Mouse (Mus musculus): ENCODE results near the gene Nupr1. TPM values are rescaled to one million over a fixed set of nuclear protein-coding genes. Genes with fewer than 3 reads are reported as not detected.

The Nupr1 gene
- 1 to 10 TPM; 6.6 to 7.0 TPM for total RNA-seq (2021)

- intact Hi-C loops (cut with DNase I), result no loop called here
Measured at GRCm38 (mm10) chr7:126630824-126631518, at the start of gene Nupr1. Nupr1 (minus strand) TSS chr7:126630861.

GRCm38 (mm10) chr7:126679683-126680082, 49.0 kb upstream of the Nupr1 start:
- intact Hi-C loops (cut with DNase I), result no loop called here

More at GRCm38 (mm10) chr7:126630824-126631518, at the start of gene Nupr1:
- no peak for DNase-seq

GRCm38 (mm10) chr7:126678545-126679341, 48.1 kb upstream of the Nupr1 start:
- no peak for DNase-seq
- intact Hi-C loops (cut with DNase I), result no loop called here

More at GRCm38 (mm10) chr7:126679683-126680082, 49.0 kb upstream of the Nupr1 start:
- no peak for DNase-seq

GRCm38 (mm10) chr7:126676631-126677220, 46.1 kb upstream of the Nupr1 start:
- intact Hi-C loops (cut with DNase I), result no loop called here
- no peak for DNase-seq

GRCm38 (mm10) chr7:126676207-126676606, 45.5 kb upstream of the Nupr1 start, which contains the start of gene Sult1a1:
Sult1a1 (minus strand) TSS chr7:126676432.
- intact Hi-C loops (cut with DNase I), result no loop called here
- no peak for DNase-seq

GRCm38 (mm10) chr7:126675104-126675503, 44.4 kb upstream of the Nupr1 start:
- no peak for DNase-seq
- intact Hi-C loops (cut with DNase I), result no loop called here

- intact Hi-C loops (cut with DNase I), result no loop called here
- no peak for DNase-seq
Measured at GRCm38 (mm10) chr7:126672111-126672510, 41.5 kb upstream of the Nupr1 start.

- intact Hi-C loops (cut with DNase I), result no loop called here
- DNase-seq, result no peak
Measured at GRCm38 (mm10) chr7:126670152-126670551, 39.5 kb upstream of the Nupr1 start.

GRCm38 (mm10) chr7:126668452-126668851, 37.8 kb upstream of the Nupr1 start:
- DNase-seq, result no peak
- intact Hi-C loops (cut with DNase I), result no loop called here

GRCm38 (mm10) chr7:126667495-126668090, 36.9 kb upstream of the Nupr1 start:
- intact Hi-C loops (cut with DNase I), result no loop called here

GRCm38 (mm10) chr7:126665269-126665668, 34.6 kb upstream of the Nupr1 start:
- no peak for DNase-seq
- intact Hi-C loops (cut with DNase I), result no loop called here

More at GRCm38 (mm10) chr7:126667495-126668090, 36.9 kb upstream of the Nupr1 start:
- DNase-seq, result no peak

GRCm38 (mm10) chr7:126663646-126664045, 33.0 kb upstream of the Nupr1 start:
- DNase-seq, result no peak
- intact Hi-C loops (cut with DNase I), result no loop called here

- no peak for DNase-seq
- intact Hi-C loops (cut with DNase I), result no loop called here
Measured at GRCm38 (mm10) chr7:126659771-126660170, 29.1 kb upstream of the Nupr1 start.

- intact Hi-C loops (cut with DNase I), result no loop called here
- DNase-seq, result no peak
Measured at GRCm38 (mm10) chr7:126657522-126657921, 26.9 kb upstream of the Nupr1 start.

GRCm38 (mm10) chr7:126655695-126656094, 25.0 kb upstream of the Nupr1 start:
- no peak for DNase-seq
- intact Hi-C loops (cut with DNase I), result no loop called here

GRCm38 (mm10) chr7:126653991-126654390, 23.3 kb upstream of the Nupr1 start:
- DNase-seq, result no peak
- intact Hi-C loops (cut with DNase I), result no loop called here

- intact Hi-C loops (cut with DNase I), result no loop called here
- DNase-seq, result no peak
Measured at GRCm38 (mm10) chr7:126650852-126651251, 20.2 kb upstream of the Nupr1 start.

- intact Hi-C loops (cut with DNase I), result no loop called here
- peak; percentile 95 for DNase-seq
Measured at GRCm38 (mm10) chr7:126649231-126650051, 18.8 kb upstream of the Nupr1 start, which contains the start of gene Sgf29. Sgf29 (plus strand) TSS chr7:126649309.

GRCm38 (mm10) chr7:126648486-126648885, 17.8 kb upstream of the Nupr1 start:
- intact Hi-C loops (cut with DNase I), result no loop called here
- DNase-seq, result peak; percentile 6

- DNase-seq, result no peak
- intact Hi-C loops (cut with DNase I), result no loop called here
Measured at GRCm38 (mm10) chr7:126645708-126646107, 15.0 kb upstream of the Nupr1 start.

Measured in left cerebral cortex, postnatal 4 days (tissue).